Mouse (Mus musculus) hindbrain, embryonic 12.5 days (tissue): ENCODE data around the gene Hspa1a. TPM values are rescaled to one million over a fixed set of nuclear protein-coding genes. Genes with fewer than 3 reads are reported as not detected.

ENCODE experiments used
- ATAC-seq: fragments of 200-750 bp; cut with Nextera tagmentation; 2 replicates; pipeline ENCODE4 v1.8.0; 2017; ENCODE audit warnings: moderate TSS enrichment; ENCODE audit not compliant: low FRiP score
- H3K27ac ChIP-seq: fragments of 300-500 bp; sonication (generic); 2 replicates; pipeline ENCODE4 v1.5.1; 2016; ENCODE audit warnings: mild to moderate bottlenecking
- H3K27me3 ChIP-seq: fragments of 300-500 bp; sonication (generic); 2 replicates; pipeline ENCODE4 v1.6.1; 2016; ENCODE audit warnings: mild to moderate bottlenecking
- H3K36me3 ChIP-seq: fragments of 300-500 bp; sonication (generic); 2 replicates; pipeline ENCODE4 v1.6.1; 2016; ENCODE audit warnings: mild to moderate bottlenecking
- H3K4me1 ChIP-seq: fragments of 300-500 bp; sonication (generic); 2 replicates; pipeline ENCODE4 v1.6.1; 2016
- H3K4me2 ChIP-seq: fragments of 300-500 bp; sonication (generic); replicated peaks from 2 replicates; pipeline ENCODE4 v1.6.1; 2016; ENCODE audit warnings: mild to moderate bottlenecking
- H3K4me3 ChIP-seq: fragments of 300-500 bp; sonication (generic); 2 replicates; pipeline ENCODE4 v1.5.1; 2016; ENCODE audit warnings: mild to moderate bottlenecking
- H3K9ac ChIP-seq: fragments of 300-500 bp; sonication (generic); 2 replicates; pipeline ENCODE4 v1.6.1; 2016; ENCODE audit warnings: mild to moderate bottlenecking, moderate library complexity
- H3K9me3 ChIP-seq: fragments of 300-500 bp; sonication (generic); replicated peaks from 2 replicates; pipeline ENCODE4 v1.6.1; 2016; ENCODE audit warnings: mild to moderate bottlenecking
- WGBS: fragments of 180-500 bp; shearing (Covaris S2); methylation state at CpG from one replicate; pipeline ENCODE4 v1.1.7; 2016; 5-methylcytosine and 5-hydroxymethylcytosine counted together
- polyA plus RNA-seq: library from polyadenylated mRNA; unstranded; fragments of >200 nt; fragmentation: Nextera tagmentation; extraction: Ambion mirVana; gene quantifications from 2 replicates; pipeline ENCODE4 v1.2.1, GENCODE M21; 2016

Hspa1a gene
- polyA plus RNA-seq, 1 experiment from 2014 or later, result 2.2 TPM

GRCm38 (mm10) chr17:34932287-34932686 is 39.7 kb downstream of the Hspa1a start:
- no peak for ATAC-seq
- WGBS, result 92% methylated on average over 8 of the region's 8 CpGs
- H3K27me3 ChIP-seq, result no peaks in the 10 kb centered on the region
- peaks cover 15% of the 10 kb centered on the region for H3K4me1 ChIP-seq
- no peak overlapping the region for H3K27ac ChIP-seq
- H3K9me3 ChIP-seq, result no peaks in the 10 kb centered on the region
- H3K9ac ChIP-seq, result peak overlapping the region; percentile 80
- H3K36me3 ChIP-seq, result peaks cover 13% of the 10 kb centered on the region; the same call in 1 of the 2 replicates
- peak overlapping the region; percentile 98 for H3K4me2 ChIP-seq
- H3K4me3 ChIP-seq, result peak overlapping the region; percentile 65

- Histone ChIP-seq H3K4me1 (peaks cover 15% of the 10 kb centered on the region), H3K36me3 (peaks cover 13% of the 10 kb centered on the region; the same call in 1 of the 2 replicates), H3K27ac (peak overlapping the region; percentile 36; the same call in 1 of the 2 replicates), H3K4me2 (peak overlapping the region; percentile 98), H3K9me3 (no peaks in the 10 kb centered on the region), H3K4me3 (peak overlapping the region; percentile 65), H3K9ac (peak overlapping the region; percentile 80), H3K27me3 (no peaks in the 10 kb centered on the region)
- WGBS, result 13% methylated on average over 14 of the region's 14 CpGs
- ATAC-seq, result no peak; the same call in 1 of the 2 replicates
These were observed 40.2 kb downstream of the Hspa1a start for GRCm38 (mm10) chr17:34931735-34932098.

- Histone ChIP-seq H3K36me3 (peaks cover 13% of the 10 kb centered on the region; the same call in 1 of the 2 replicates), H3K9me3 (no peaks in the 10 kb centered on the region), H3K4me3 (peak within 1 kb of the TSS; percentile 65), H3K4me2 (peak within 1 kb of the TSS; percentile 98), H3K9ac (peak within 1 kb of the TSS; percentile 80), H3K27me3 (no peaks in the 10 kb centered on the region), H3K4me1 (peaks cover 15% of the 10 kb centered on the region), H3K27ac (peak within 1 kb of the TSS; percentile 36; the same call in 1 of the 2 replicates)
- under 1% methylated on average over 38 of the region's 38 CpGs for WGBS
- peak; percentile 97 for ATAC-seq
These were observed 40.8 kb downstream of the Hspa1a start, which contains the start of gene Neu1 for GRCm38 (mm10) chr17:34931061-34931734. Gene Neu1, plus strand, starts transcription at chr17:34931253.

GRCm38 (mm10) chr17:34928841-34929240 is 43.1 kb downstream of the Hspa1a start:
- 80% methylated on average over 4 of the region's 4 CpGs for WGBS
- H3K4me3 ChIP-seq, result no peak overlapping the region
- H3K9me3 ChIP-seq, result no peaks in the 10 kb centered on the region
- H3K4me2 ChIP-seq, result no peak overlapping the region
- H3K27ac ChIP-seq, result no peak overlapping the region
- H3K4me1 ChIP-seq, result peaks cover 10% of the 10 kb centered on the region
- no peak for ATAC-seq
- no peaks in the 10 kb centered on the region for H3K27me3 ChIP-seq
- peaks cover 2% of the 10 kb centered on the region; the same call in 1 of the 2 replicates for H3K36me3 ChIP-seq
- H3K9ac ChIP-seq, result no peak overlapping the region

- WGBS, result 91% methylated on average over 18 of the region's 18 CpGs
These were observed 44.5 kb downstream of the Hspa1a start for GRCm38 (mm10) chr17:34927306-34928019.

GRCm38 (mm10) chr17:34924258-34924657 is 47.7 kb downstream of the Hspa1a start:
- 62% methylated on average over 5 of the region's 5 CpGs for WGBS
- H3K4me3 ChIP-seq, result no peak overlapping the region

More at GRCm38 (mm10) chr17:34927306-34928019, 44.5 kb downstream of the Hspa1a start:
- H3K9me3 ChIP-seq, result no peaks in the 10 kb centered on the region
- H3K4me3 ChIP-seq, result no peak overlapping the region
- peaks cover 8% of the 10 kb centered on the region for H3K4me1 ChIP-seq
- H3K9ac ChIP-seq, result no peak overlapping the region
- no peak for ATAC-seq
- H3K4me2 ChIP-seq, result no peak overlapping the region
- no peaks in the 10 kb centered on the region for H3K27me3 ChIP-seq
- H3K27ac ChIP-seq, result no peak overlapping the region
- H3K36me3 ChIP-seq, result no peaks in the 10 kb centered on the region

GRCm38 (mm10) chr17:34922939-34923338 is 49.0 kb downstream of the Hspa1a start:
- peak overlapping the region; percentile 35; the same call in 1 of the 2 replicates for H3K9ac ChIP-seq
- no peak overlapping the region for H3K4me2 ChIP-seq
- no peaks in the 10 kb centered on the region for H3K27me3 ChIP-seq
- H3K4me3 ChIP-seq, result no peak overlapping the region
- H3K9me3 ChIP-seq, result no peaks in the 10 kb centered on the region
- 52% methylated on average over 6 of the region's 6 CpGs for WGBS
- no peak for ATAC-seq
- H3K36me3 ChIP-seq, result no peaks in the 10 kb centered on the region
- H3K27ac ChIP-seq, result no peak overlapping the region
- no peaks in the 10 kb centered on the region for H3K4me1 ChIP-seq

More at GRCm38 (mm10) chr17:34924258-34924657, 47.7 kb downstream of the Hspa1a start:
- H3K4me1 ChIP-seq, result no peaks in the 10 kb centered on the region
- no peak overlapping the region for H3K9ac ChIP-seq
- H3K27ac ChIP-seq, result no peak overlapping the region
- H3K4me2 ChIP-seq, result no peak overlapping the region
- H3K9me3 ChIP-seq, result no peaks in the 10 kb centered on the region
- H3K27me3 ChIP-seq, result no peaks in the 10 kb centered on the region
- H3K36me3 ChIP-seq, result no peaks in the 10 kb centered on the region
- no peak for ATAC-seq

Other genes with a start within 250 kb of the Hspa1a start
- not detected in 2 replicates for gene C4b, start 228.3 kb downstream of the Hspa1a start, polyA plus RNA-seq
- gene Cyp21a1, start 167.6 kb downstream of the Hspa1a start, polyA plus RNA-seq, result not detected in 2 replicates
- 25.0 and 26.7 TPM in 2 replicates for gene Stk19, start 135.2 kb downstream of the Hspa1a start, polyA plus RNA-seq
- gene Dxo, start 135.1 kb downstream of the Hspa1a start, polyA plus RNA-seq, result 62.5 and 70.2 TPM in 2 replicates
- gene Skiv2l, start 121.9 kb downstream of the Hspa1a start, polyA plus RNA-seq, result 64.9 and 65.8 TPM in 2 replicates
- 95.2 and 111 TPM in 2 replicates for gene Nelfe, start 121.8 kb downstream of the Hspa1a start, polyA plus RNA-seq
- 2.2 TPM in 2 replicates for gene Cfb, start 109.6 kb downstream of the Hspa1a start, polyA plus RNA-seq
- gene Zbtb12, start 92.7 kb downstream of the Hspa1a start, polyA plus RNA-seq, result 12.0 and 12.8 TPM in 2 replicates
- gene Gm20547, start 90.1 kb downstream of the Hspa1a start, polyA plus RNA-seq, result 0.10 and 0.29 TPM in 2 replicates
- 1.4 and 2.6 TPM in 2 replicates for gene C2, start 73.9 kb downstream of the Hspa1a start, polyA plus RNA-seq
- gene Ehmt2, start 73.7 kb downstream of the Hspa1a start, polyA plus RNA-seq, result 110 and 113 TPM in 2 replicates
- gene Slc44a4, start 57.7 kb downstream of the Hspa1a start, polyA plus RNA-seq, result 0.13 and 0.15 TPM in 2 replicates
- 25.2 and 28.2 TPM in 2 replicates for gene Neu1, start 40.9 kb downstream of the Hspa1a start, polyA plus RNA-seq
- gene Hspa1b, start 12.9 kb downstream of the Hspa1a start, polyA plus RNA-seq, result 0.08 and 0.25 TPM in 2 replicates
- gene Gm20481, start 2.2 kb downstream of the Hspa1a start, polyA plus RNA-seq, result 0.99 TPM in 1 of 2 replicates, not detected in the other
- gene Hspa1l, start 547 bp upstream of the Hspa1a start, polyA plus RNA-seq, result 1.3 TPM in 2 replicates
- gene Lsm2, start 9.7 kb upstream of the Hspa1a start, polyA plus RNA-seq, result 128 and 158 TPM in 2 replicates
- 109 and 110 TPM in 2 replicates for gene Vars, start 28.8 kb upstream of the Hspa1a start, polyA plus RNA-seq
- gene Vwa7, start 44.4 kb upstream of the Hspa1a start, polyA plus RNA-seq, result 0.12 and 0.20 TPM in 2 replicates
- gene Sapcd1, start 55.9 kb upstream of the Hspa1a start, polyA plus RNA-seq, result 2.4 and 3.6 TPM in 2 replicates
- gene Msh5, start 74.6 kb upstream of the Hspa1a start, polyA plus RNA-seq, result 3.0 and 3.1 TPM in 2 replicates
- 157 and 159 TPM in 2 replicates for gene Clic1, start 77.8 kb upstream of the Hspa1a start, polyA plus RNA-seq
- gene Ddah2, start 86.9 kb upstream of the Hspa1a start, polyA plus RNA-seq, result 512 and 517 TPM in 2 replicates
- not detected in 2 replicates for gene Ly6g6c, start 93.2 kb upstream of the Hspa1a start, polyA plus RNA-seq
- gene Mpig6b, start 94.0 kb upstream of the Hspa1a start, polyA plus RNA-seq, result 0.46 and 0.52 TPM in 2 replicates
- not detected in 2 replicates for gene Ly6g6e, start 104.7 kb upstream of the Hspa1a start, polyA plus RNA-seq
- 2.1 and 2.3 TPM in 2 replicates for gene Ly6g6d, start 105.9 kb upstream of the Hspa1a start, polyA plus RNA-seq
- gene Ly6g6f, start 113.5 kb upstream of the Hspa1a start, polyA plus RNA-seq, result 0.47 and 0.62 TPM in 2 replicates
- gene Abhd16a, start 117.1 kb upstream of the Hspa1a start, polyA plus RNA-seq, result 78.6 and 81.1 TPM in 2 replicates
- not detected in 2 replicates for gene Ly6g5c, start 136.1 kb upstream of the Hspa1a start, polyA plus RNA-seq
- 1.4 and 1.5 TPM in 2 replicates for gene Ly6g5b, start 143.3 kb upstream of the Hspa1a start, polyA plus RNA-seq
- 19.8 and 20.8 TPM in 2 replicates for gene Gpank1, start 149.3 kb upstream of the Hspa1a start, polyA plus RNA-seq
- gene Csnk2b, start 149.9 kb upstream of the Hspa1a start, polyA plus RNA-seq, result 237 and 276 TPM in 2 replicates
- 7.3 and 7.7 TPM in 2 replicates for gene D17H6S53E, start 154.2 kb upstream of the Hspa1a start, polyA plus RNA-seq
- 0.39 TPM in 1 of 2 replicates, not detected in the other for gene Apom, start 159.9 kb upstream of the Hspa1a start, polyA plus RNA-seq
- 87.9 and 88.3 TPM in 2 replicates for gene Bag6, start 163.0 kb upstream of the Hspa1a start, polyA plus RNA-seq
- gene Prrc2a, start 192.7 kb upstream of the Hspa1a start, polyA plus RNA-seq, result 206 and 213 TPM in 2 replicates
- 7.8 and 7.9 TPM in 2 replicates for gene Aif1, start 203.9 kb upstream of the Hspa1a start, polyA plus RNA-seq
- 6.1 and 6.9 TPM in 2 replicates for gene Lst1, start 216.3 kb upstream of the Hspa1a start, polyA plus RNA-seq
- gene Ltb, start 222.3 kb upstream of the Hspa1a start, polyA plus RNA-seq, result 0.54 and 0.81 TPM in 2 replicates
- gene Tnf, start 229.9 kb upstream of the Hspa1a start, polyA plus RNA-seq, result 0.14 TPM in 1 of 2 replicates, not detected in the other
- not detected in 2 replicates for gene Lta, start 233.2 kb upstream of the Hspa1a start, polyA plus RNA-seq
- gene Gm16181, start 248.7 kb upstream of the Hspa1a start, polyA plus RNA-seq, result 0.62 TPM in 1 of 2 replicates, not detected in the other